Mouse (Mus musculus) CH12F3 (cell line): ENCODE data around the gene Galnt17.

Source experiments
- in situ Hi-C: fragments of 300-500 bp; cut with MboI; formaldehyde crosslinking; loops from 2 replicates; pipeline ENCODE4 v1.14.3; 2020; ENCODE audit warnings: low sequenced_read_pairs

Gene Galnt17

DNA sequence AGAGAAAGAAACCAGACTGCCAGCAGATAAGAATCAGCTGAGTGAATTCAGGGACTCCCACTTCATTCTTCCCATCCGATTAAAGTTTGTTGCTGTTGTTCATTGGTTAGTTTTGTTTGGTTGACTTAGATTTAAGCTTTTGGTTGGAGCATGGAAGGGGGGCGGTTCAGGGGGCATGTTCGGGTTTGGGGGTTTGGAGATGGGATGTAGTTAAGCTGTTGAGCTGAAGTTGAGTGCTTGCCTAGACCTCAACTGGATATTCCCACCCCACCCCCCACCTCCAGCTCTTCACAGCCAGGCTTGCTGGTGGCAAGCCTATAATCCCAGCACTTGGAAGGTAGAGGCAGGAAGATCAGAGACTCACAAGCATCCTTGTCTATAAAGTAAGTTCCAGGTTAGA, at the start of gene Galnt17:
Galnt17 (minus strand) TSS at position 101 of the 400 bp plus-strand sequence.
- in situ Hi-C loops: no loop called here

DNA sequence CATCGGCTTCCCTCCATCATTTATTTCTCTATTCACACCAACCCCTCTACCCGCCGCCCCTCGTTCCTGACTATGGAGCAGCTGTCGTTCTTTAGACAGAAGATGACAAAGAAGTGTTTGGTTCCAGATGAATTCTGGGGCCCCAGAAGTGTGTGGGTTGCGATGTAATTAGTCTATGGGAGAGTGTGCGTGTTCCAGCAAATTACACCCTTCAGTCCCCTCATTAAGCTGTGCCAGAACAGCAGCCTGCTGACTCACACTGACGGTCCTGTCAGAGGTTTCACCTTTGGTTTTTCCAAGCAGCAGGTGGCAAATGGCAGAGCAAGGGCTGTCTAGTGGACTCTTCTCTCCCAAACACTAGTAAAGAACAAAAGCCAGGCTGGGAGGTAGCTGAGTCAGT, 26.2 kb upstream of the Galnt17 start:
- in situ Hi-C loops: no loop called here

DNA sequence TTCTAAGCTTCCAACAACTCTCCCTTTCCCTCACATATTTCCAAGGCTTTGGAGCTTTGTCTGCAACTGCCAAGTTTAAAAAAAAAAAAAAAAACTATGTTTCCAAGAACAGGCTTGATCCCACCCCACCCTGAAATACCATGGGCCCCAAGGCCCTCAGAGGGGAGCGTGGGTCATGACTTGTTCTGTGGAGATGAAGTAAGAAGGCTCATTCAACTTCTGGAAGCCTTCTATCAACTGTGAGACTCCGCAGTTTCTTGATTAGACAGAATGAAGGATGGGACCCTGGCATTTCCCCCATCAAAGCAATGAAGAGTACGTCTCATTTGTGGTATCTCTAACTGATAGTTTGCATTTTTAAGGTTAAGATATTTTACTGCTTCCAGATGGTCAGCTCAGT, 13.0 kb upstream of the Galnt17 start:
- in situ Hi-C loops: no loop called here

DNA sequence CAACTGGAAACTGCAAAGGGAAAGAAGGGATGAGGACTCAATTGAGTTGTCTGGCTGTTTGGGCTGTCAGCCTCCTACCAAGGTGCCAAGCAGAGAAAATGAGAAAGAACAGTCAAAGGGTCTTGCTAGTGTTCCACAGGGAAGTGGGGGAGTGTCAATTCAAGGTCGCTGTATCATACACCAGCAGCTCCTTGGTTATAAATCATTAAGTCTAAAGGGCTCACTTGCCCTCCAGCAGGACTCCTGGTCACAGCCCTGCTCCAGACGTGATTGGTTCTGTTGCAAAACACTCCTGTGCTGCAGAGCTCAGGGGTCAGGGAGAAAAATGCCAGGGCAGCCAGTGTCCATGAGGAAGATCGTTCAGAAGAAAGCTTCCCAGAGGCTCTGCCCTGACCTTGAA, 11.3 kb upstream of the Galnt17 start:
- in situ Hi-C loops: no loop called here

DNA sequence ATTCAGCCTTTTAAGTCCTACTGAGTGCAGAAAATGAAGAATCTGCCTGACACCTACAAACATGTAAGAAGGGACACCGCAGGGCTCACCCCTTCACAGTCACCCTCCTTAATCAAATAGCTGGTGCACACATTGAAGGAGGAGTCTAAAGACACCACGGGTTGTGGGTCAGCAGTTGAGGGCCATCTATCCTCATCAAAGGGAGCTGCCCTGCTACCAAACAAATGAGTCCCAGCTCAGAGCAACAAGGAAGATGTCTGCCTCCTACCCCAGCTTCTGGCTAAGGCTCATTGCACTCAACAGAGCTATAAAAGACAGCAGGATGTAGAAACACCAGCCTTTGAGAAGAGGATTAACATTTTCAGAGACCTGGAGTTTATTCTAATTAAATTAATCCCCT, 10.8 kb upstream of the Galnt17 start:
- in situ Hi-C loops: no loop called here

DNA sequence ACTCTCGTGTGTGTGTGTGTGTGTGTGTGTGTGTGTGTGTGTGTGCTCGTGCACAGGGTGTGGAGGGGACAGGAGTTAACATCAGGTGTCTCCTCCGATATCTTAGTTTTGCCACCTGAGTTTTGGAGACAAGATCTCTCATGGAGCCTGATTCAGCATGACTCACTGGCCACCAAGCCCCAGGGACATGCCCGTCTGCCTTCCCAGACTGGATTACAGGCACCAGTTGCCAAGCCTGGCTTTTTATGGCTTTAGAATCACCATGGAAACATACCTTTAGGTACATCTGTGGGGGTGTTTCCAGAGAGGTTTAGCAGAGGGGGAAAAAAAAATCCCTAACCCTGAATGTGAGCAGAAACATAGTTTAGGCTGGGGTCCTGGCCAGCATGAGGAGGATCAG, 6.7 kb upstream of the Galnt17 start:
- in situ Hi-C loops: no loop called here

DNA sequence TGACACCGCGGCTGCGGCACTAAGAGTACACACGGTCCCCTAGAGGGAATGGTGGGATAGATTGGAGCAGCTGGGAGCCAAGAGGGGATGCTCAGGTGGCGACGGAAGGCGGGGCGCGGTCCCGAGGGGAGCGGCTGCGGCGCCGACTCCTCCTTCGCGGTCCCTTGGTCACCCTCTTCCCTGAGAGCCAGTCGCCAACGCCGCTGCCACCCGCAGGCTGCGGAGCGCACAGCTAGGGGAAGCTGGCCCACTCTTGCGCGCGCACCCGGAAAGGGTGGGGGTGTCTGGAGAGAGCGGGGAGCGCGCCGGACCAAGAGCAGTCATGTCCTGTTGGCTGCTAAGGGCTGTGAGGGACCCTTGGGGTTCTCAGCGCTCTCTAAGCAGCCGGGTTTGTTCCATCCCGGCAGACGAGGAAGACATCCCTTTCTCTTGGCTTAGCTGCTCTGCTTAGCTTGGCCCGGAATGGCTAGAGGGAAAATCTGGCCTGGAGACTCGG, 593 bp downstream of the Galnt17 start:
- in situ Hi-C loops: no loop called here

DNA sequence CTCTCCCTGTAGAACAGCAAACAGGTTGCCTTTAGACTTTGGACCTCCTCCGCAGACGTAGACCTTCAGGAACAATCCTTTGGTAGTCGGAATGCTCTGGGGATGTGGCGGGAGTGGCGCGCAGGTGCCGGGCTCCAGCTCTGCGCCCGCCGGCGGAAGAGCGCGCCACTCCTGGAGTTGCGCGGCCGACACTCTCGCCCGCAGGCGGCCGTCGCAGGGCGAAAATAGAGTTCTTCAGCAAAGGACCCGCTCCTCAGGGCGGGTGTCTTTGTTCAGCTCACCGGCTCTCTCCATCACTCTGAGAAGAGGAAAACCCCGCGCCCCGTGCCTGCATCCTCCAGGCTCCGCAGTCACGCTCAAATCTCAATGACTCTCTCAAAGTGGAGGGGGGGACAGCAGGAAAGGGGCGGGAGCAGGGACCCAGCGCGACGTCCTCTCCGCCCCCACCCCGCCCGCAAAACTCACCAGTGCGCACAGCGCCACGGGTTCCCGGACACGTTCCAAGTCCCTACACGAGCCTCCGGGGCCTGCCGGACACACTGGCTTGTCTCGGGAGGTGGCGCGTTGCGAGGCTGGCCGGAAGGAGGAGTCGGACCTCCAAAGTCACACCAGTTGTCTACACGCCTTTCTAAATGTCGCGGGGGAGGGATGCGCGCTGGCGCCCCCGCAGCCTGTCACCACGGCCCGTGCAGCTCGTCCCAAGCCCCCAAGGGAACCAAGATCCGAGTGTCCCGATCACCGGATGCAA, 1.2 kb downstream of the Galnt17 start:
- in situ Hi-C loops: no loop called here

DNA sequence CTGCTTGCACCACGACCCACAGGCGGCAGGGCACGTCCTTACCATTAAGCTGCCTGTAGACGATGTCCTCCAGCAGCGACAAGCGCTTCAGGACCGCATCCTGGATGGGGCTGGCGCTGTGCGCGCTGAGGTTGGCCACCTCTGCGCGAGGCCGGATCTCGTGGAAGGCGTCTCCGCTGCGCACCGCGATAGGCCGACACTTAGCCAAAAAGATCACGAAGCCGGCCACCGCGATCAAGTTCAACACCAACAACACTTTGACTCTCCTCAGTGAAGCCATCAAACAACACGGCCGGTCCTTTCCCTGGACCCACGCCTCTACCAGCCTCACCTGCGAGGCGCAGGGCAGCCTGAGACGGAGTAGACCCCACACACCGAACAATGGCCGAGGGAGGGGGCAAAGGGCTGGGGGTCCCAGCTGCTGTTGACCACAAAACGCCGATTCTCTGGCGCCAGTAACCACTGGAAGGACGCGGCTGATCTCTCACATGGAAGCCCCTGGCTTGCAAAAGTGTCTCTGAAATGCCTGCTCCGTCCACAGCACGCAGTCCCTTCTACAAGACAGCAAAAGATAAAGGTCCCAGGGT, 1.9 kb downstream of the Galnt17 start:
- in situ Hi-C loops: no loop called here

DNA sequence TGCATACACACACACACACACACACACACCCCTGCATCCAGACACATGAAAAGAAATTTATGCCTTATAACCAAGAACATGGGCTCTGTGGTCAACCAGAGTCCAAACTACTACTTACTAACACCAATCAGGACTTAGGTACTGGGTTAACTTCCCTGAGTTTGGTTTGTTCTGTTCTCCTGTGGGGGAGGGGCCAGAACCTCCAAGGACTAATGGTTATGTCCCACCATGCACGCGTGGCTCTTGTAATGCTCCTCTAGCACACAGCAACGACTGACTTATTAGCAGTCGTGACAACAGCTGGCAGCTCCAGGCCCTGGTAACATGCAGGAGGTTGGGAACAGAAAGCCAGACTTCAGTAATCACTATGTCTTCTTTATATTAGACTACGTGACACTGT, 3.1 kb downstream of the Galnt17 start:
- in situ Hi-C loops: no loop called here

DNA sequence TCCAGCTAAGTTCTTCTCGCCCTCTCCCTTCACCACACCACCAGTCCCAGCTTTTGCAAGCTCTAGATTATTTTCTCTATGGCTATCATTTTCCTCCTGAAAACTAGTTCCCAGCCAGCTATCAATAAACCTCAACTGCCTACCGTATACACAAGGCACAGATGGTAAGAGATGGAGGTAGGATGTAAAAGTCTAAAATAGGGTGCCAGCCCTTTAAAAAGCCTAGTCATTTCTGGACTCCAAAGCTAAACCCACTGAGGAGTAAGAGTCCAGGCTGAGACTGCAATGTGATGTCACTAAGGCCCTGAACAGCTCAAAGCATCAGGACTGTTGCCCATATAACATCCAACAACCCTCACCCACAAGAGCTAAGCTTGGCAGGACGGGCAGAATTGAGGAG, 6.8 kb downstream of the Galnt17 start:
- in situ Hi-C loops: no loop called here

DNA sequence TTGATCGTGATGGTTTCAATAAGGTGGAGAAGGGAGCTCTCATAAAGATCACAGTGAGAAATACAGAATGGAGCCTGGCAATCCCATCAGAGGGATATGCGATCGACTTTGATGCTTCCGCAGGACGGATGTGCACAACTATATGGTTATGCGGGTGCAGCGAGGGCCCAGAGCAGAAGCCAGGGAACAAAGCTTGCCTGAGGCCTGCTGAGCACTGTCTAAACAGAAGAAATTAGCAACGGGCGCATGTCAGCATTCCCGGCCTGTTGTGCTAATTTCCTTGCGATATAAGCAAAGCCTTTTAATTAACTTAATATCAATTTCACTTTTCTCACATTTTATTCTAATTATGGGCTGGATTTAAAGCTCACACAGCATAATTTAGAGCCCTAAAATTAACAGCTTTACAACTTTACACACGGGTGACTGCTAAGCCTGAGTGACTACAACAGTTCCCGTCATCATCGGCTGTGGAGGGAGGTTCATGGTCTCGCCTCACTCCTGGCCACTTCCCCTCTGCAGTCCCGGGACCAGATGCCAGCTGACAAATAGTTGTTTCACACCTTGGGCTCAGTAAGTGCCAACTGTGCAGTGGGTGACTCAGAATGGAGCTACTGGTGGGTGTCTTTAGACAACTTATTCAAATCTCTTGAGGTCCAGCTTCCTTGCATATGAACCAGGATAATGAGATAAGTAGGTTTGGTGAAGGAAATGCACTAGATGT, 14.4 kb downstream of the Galnt17 start:
- in situ Hi-C loops: no loop called here

DNA sequence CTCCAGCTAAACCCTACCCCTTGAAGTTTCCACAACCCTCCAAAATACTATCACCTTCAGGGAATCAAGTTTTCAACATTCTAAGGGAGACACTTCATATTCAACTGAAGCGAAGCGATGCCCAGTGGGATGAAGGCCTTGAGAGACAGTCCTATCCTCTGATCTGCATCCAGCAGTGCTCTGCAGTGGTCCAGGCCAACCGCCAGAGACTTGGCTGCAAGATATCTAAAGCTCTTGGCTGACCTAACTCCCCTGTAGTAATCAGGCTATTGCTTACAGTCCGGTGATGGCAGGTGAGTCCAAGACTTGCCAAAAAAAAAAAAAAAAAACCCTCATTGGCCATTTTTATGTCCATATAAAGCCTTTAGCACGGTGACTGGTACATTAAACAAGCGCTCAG, 21.2 kb downstream of the Galnt17 start:
- in situ Hi-C loops: no loop called here

DNA sequence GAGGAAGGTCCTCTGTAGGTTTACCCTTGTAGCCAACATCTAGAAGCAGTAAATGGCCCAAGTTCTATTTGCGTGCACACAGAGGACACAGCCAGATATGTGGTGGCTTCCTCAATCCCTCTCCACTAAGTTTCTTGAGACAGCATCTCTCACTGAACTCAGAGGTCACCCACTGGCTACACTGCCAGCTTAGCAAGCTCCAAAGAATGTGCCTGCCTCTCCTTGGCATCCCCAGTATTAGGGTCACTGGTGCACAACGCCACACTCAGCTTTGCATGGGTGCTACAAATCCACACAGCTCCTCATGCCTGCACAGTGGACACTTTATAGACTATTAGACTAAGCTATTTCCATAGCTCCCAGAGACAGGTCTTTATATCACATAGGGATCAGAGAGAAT, 21.6 kb downstream of the Galnt17 start:
- in situ Hi-C loops: no loop called here

DNA sequence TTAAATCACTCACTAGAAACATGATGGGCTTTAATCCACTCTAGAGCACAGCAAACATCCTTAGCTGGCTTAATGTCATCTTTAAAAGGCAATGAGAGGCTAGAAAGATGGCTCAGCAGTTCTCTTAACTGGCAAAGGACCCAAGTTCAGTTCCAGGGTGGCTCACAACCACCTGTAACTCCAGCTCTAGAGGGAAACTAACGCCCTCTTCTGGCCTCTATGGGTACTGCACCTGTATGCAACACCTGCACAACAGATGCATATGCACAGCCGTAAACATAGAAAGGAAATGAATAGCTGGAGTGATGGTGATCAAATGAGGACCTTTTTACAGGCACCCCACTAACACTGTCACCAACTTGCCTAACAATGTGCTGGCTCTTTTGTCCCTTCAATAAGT, 27.9 kb downstream of the Galnt17 start:
- in situ Hi-C loops: no loop called here

DNA sequence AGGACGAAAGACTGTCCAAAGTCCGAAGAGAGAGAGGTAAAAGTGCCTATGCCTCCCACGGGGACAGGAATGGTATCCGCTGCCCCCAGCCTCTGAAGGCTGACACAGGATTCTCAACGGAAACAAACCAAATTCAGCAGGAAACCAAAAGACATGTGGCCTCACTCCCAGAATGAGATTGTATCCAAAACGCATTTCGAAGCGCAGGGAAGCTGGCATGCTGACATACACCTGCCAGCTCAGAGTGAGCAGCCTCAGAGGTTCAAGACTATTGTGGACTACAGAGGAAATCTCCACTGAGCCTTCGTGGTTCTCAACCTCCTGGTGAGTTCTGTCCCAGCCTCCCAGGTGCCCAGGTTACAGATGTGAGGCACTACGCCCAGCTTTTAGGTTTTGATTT, 29.0 kb downstream of the Galnt17 start:
- in situ Hi-C loops: no loop called here

DNA sequence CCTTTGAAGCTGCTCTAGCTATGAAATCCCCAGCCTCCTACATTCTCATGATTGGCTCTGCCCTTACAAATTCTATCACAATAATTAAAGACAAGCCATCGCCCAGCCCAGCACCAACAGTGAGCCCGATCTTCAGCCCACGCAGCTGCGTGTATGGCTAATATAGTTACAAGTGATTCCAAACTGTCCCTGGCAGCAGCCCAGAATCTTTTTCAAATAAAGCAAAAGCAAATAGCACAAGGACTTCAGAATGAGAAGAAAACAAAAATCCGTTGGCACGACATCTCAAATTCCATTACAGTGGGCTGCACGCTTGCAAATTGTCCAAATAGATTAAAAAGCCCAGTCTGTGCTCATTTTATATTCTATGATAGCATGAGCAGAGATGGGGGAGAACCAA, 31.1 kb downstream of the Galnt17 start:
- in situ Hi-C loops: no loop called here

DNA sequence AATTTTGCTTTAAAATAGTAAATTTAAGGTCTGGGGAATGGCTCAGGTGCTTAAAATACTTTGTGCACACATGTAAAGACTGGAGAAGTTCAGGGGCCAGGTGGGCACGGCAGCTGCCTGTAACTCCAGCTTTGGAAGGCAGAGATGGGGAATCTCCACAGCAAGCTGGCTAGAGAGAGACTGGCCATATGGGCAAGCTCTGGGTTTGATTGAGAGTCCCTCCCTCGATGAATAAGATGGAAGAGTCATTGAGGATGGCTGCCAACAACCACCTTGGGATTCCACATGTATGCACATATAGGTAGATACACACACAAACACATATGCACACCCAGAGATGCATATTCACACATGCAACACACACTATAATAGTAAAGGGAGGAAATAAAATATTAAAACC, 42.0 kb downstream of the Galnt17 start:
- in situ Hi-C loops: no loop called here

DNA sequence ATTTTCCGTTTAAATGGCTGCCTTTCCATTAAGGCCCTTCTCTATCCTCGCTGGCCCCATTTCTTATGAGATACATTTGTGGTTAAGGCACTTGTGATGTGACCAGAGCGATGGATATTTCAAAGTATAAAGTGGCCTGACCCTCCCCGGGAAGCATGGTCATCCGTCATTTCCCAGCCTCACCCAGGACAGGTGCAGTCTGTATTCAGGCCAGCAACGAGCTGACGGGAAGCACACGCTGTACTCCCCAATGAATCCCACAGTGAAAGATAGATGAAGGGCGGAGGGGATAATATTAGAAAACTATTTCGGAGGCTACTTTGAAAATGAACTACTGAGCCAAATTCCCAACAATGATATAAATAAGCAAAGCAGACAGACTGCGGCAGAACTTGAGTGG, 44.2 kb downstream of the Galnt17 start:
- in situ Hi-C loops: no loop called here

DNA sequence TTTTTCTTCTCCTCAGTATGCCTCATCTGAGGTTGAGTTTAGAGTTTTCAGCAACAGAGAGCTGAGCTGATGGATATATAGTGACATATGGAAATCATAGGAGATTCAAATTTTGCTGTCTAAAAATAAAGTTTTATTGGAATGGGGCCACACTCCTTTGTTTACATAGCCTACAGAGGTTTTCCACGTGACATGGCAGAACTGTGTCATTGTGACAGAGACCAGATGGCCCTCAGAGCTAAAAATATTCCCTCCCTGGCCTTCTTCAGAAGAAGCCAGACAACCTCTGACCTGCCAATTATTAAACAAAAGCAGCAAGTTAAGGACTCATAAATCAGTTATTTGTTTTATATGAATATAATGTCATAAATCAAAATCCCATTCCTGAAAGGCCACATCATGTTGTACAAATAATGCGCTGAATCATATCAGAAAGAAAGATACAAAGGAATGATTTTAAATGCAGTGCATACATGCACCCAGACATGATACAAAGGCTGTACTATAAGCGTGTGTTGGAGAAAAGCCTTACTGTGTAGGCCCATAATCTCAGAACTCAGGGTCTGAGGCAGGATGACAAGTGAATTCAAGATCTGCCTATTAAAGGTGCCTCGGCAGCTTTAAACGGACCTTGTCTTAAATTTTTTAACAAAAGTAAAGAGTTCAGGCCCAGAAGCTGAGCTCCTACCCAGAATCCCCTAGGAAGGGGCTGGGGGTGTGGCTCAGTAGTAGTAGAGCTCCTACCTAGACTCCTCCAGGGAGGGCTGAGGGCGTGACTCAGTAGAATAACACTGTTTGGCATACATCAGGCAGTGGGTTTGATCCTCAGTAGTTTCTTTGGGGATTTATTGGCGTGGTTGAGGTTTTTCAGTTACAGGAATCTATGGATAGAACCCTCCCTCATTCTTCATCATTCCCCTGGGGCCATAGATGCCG, 57.3 kb downstream of the Galnt17 start:
- in situ Hi-C loops: no loop called here

DNA sequence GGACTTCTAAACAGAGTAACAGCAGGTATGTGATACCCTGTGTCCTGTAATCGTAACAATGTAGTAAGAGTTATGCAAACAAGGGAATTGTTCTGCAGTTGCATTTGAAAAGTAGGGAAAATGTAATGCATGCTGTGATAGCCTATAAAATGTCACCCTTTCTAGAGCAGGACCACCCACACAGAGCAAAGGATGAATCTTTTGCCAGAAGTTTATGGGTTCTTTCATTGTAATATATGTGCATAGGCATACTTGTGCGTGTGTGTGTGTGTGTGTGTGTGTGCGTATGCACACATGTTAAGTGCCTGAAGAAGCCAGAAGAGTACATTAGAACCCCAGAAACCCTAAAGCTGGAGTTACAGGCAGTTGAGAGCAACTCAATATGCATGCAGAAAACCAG, 59.9 kb downstream of the Galnt17 start:
- in situ Hi-C loops: no loop called here
